Mouse (Mus musculus) kidney, adult 11 months (tissue): ENCODE measurements around the gene Trim34b.
"Not testable (repeated sequence)": the region's sequence is repeated elsewhere in the genome, so short reads cannot be mapped to it uniquely, and the experiment has no call there.

ENCODE experiments used
- DNase-seq: peaks from one replicate; pipeline ENCODE4 v3.0.0; 2022

Gene Trim34b

DNA sequence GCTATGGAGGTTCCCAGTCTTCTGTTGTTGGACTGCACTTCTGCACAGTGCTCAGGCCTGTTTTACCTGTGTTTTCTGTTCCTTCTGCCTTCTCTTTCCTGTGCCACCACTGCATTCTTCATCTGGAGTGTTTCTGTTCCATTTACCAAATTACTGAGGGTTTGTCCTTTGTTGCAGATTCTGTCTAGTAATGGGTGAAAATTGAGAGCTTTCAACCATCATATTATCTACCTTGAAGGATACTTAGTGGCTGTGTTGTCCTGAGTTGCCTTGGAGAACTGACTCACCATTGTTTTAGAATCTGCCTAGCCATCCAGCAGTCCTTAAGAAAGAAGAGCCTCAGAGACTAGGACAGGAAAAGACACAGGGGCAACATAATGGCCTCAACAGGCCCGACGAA, at the start of gene Trim34b:
Trim34b (plus strand) TSS at position 301 of the 400 bp plus-strand sequence.
- not testable (repeated sequence) for DNase-seq

DNA sequence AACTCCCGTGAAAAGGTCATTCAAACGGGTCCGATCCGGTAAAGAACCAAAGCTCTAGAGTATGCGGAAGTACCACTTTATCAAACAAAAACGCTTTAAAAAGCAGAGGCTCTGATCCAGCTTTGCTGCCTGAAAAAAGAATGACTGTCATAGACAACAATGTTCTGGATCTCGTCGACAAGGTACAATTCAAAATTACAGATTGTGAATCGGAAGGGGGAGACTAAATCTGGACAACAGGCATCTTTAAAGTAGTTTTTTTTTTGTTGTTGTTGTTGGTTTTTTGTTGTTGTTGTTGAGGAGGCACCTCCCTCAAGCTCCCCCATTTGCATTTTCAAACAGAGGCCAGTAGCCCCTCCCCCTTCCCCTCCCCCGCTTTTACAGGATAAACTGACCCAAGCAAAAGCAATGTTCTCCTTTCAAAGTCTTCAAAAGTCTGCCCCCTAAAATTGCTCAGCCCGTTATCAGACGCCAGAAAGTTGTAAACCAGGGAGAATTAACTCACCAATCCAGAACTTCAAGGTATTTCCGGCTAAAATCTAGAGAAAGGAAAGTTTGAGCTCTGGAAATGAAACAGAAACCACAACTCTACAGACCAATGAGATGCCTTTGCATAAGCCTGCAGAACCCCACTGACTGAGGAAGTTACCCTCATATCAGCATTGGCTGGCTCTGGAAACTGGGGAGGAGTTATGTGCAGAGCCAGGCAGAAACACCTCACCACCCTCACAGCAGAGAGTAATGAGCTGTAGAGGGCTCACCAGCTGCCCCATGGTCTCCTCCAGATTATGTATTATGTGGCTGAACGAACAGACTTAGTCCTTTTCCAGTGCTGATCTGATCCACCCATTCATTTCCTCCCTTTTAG, 41.5 kb upstream of the Trim34b start, which contains the start of gene Trim5:
Trim5 (minus strand) TSS at position 519 of the 868 bp plus-strand sequence.
- not testable (repeated sequence) for DNase-seq

DNA sequence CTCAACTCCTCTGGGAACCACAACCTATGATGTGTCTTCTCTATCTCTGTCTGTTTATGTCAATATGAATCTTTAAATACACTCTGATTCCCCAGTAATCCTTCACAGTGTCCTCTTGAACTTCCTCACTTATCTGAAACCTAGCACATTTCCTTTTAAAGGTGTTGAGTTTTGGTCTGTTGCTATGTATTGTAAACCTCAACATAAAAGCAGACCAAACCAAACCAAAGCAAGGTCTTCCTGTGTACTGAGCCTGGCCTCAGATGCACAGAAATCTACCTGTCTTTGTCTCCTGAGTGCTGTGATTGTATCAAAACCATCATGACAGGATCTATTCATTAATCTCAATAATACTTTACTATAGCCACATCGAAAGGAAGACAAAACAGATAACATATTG, 38.6 kb upstream of the Trim34b start:
- no peak for DNase-seq

DNA sequence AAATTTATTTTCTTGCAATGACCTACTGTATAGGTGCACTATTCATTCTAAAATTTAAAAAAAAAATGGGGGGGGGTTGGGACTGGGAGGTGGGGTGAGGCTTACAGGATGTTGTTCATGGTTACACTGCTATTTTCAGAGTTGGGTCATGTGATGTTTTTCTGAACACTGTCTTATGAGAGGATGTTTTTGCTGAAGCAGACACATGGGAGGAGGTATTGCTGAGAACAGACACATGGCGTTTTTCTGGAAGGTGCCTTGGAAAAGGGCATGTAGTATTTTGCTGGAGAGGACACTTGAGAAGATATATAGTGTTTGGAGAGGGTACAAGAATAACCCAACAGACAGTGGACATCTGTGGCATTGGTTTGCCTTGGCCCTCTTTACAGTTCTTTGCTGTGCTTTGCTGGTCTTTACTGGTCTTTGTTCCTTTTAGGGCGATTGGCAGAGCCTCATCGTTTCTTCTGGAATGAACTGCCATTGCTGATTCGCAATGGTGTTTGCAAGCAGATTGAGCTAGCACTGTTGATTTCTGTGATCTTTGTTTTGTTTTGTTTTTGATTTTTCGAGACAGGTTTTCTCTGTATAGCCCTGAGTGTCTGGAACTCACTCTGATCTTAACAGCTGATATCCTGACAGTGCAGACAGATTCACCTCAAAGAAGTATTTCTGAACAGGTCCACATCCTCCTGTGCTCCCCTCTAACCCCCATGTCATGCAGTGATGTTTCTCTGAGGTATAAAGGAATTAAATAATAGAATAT, 37.5 kb upstream of the Trim34b start:
- no peak for DNase-seq

DNA sequence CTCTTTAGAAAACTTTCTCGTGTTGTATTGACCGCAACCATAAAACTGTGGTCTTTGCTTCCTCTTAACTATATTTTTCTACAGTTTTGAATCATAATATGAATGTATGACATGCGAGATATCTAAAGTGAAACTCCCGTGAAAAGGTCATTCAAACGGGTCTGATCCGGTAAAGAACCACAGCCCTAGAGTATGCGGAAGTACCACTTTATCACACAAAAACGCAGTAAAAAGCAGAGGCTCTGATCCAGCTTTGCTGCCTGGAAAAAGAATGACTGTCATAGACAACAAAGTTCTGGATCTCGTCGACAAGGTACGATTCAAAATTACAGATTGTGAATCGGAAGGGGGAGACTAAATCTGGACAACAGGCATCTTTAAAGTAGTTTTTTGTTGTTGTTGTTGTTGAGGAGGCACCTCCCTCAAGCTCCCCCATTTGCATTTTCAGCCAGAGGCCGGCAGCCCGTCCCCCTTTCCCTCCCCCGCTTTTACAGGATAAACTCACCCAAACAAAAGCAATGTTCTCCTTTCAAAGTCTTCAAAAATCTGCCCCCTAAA, 14.4 kb upstream of the Trim34b start:
- no peak for DNase-seq

DNA sequence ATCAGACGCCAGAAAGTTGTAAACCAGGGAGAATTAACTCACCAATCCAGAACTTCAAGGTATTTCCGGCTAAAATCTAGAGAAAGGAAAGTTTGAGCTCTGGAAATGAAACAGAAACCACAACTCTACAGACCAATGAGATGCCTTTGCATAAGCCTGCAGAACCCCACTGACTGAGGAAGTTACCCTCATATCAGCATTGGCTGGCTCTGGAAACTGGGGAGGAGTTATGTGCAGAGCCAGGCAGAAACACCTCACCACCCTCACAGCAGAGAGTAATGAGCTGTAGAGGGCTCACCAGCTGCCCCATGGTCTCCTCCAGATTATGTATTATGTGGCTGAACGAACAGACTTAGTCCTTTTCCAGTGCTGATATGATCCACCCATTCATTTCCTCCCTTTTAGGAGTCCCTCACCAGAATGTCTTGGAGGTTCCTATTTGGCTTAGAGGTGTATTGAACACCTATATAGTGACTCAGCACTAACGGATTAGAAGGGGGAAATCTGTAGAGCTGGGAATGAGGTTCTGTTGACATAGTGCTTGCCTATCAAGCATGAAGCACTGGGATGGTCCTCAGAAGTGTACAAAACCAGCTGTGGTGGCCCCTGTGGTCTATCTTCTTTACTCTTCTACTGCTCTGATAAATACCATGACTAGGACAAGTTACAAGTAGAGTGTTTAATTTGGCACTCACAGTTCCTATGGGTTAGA, 13.7 kb upstream of the Trim34b start, which contains the start of gene Trim12a:
Trim12a (minus strand) TSS at position 98 of the 712 bp plus-strand sequence.
- DNase-seq: not testable (repeated sequence)

DNA sequence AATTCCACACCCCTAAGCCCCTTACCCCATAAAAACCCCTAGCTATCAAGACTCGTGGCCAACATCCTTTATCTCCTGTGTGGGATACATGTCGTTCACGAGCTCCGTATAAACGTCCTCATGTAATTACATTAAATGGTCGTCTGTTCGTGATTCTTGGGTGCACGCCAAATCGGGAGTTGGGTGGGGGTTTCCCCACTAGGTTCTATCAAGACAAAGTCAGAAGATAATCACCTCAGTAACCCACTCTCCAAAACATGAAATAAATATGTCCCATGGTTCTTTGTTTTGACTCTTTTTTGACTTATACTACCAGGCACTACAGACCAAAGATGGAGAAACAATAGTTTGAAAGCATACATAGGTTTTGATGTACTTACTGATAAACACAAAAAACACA, 7.2 kb upstream of the Trim34b start:
- DNase-seq: no peak

DNA sequence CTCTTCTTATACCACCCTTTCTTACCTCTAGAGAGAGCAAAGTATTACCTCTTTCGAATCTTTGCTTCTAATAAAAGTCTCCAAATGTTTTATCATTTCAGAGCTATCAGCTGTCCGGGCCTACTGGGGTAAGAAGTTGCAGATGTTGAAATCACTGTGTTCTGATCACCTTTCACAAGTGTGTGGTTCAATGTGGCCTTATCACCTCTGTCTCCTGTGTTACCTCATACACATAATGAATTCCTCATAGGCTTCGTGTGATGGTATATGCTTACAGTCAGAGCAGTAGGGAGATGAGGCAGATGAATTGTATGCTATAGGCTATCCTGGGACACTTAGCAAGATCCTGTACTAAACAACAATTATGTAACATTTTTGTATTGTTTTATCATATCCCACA, 6.3 kb downstream of the Trim34b start:
- not testable (repeated sequence) for DNase-seq

DNA sequence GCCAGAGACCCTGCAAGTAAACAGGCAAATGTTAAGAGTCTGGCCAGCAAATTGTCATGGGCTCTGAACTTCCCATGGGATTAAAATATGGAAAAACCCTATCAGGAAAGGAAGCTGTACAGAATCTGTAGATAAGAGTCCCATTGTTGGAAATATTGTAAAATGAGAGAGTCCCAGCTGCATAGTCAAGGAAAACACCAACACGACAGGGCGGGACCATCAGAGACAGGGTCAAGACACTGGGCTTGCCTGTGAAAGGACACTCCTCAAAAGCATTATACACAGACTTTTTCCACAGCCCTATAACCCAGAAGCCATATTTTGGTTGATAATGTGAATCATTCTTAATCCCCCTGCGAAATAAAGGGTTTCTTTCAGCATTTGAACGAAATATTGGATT, 11.5 kb downstream of the Trim34b start:
- not testable (repeated sequence) for DNase-seq

DNA sequence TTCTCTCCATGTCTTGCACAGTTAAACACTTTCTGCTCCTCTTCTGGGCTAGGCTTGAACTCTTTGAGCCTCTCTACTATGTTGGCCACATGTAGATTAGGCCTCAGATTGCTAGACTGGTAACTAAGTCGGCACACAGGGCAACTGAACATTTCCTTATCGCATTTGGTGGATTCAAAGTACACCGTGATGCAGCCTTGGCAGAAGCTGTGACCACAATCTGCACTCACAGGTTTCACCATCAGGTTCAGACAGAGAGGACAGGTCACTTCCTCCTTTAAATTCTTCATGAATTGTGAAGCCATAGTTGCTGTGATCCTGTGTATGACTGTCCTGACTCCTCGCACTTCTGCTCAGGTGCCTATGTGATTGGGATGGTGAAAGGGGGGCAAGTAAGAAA, 18.8 kb downstream of the Trim34b start:
- not testable (repeated sequence) for DNase-seq

DNA sequence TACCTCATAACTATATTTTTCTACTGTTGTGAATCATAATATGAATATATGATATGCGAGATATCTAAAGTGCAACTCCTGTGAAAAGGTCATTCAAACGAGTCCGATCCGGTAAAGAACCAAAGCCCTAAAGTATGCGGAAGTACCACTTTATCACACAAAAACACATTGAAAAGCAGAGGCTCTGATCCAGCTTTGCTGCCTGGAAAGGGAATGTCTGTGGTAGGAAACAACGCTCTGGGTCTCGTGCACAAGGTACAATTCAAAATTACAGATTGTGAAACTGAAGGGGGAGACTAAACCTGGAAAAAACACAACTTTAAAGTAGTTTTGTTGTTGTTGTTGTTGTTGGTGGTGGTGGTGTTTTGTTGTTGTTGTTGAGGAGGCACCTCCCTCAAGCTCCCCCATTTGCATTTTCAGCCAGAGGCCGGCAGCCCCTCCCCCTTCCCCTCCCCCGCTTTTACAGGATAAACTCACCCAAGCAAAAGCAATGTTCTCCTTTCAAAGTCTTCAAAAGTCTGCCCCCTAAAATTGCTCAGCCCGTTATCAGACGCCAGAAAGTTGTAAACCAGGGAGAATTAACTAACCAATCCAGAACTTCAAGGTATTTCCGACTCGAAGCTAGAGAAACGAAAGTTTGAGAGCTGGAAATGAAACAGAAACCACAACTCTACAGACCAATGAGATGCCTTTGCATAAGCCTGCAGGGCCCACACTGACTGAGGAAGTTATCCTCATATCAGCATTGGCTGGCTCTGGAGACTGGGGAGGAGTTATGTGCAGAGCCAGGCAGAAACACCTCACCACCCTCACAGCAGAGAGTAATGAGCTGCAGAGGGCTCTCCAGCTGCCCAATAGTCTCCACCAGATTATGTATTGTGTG, 23.7 kb downstream of the Trim34b start, which contains the start of gene Trim12c:
Trim12c (minus strand) TSS at position 646 of the 883 bp plus-strand sequence.
- DNase-seq: peak; percentile 88

DNA sequence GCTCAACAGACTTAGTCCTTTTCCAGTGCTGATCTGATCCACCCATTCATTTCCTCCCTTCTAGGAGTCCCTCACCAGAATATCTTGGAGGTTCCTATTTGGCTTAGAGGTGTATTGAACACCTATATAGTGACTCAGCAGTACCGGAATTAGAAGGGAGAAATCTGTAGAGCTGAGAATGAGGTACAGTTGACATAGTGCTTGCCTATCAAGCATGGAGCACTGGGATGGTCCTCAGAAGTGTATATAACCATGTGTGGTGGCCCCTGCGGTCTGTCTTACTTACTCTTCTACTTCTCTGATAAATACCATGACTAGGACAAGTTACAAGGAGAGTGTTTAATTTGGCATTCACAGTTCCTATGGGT, 24.3 kb downstream of the Trim34b start:
- no peak for DNase-seq

DNA sequence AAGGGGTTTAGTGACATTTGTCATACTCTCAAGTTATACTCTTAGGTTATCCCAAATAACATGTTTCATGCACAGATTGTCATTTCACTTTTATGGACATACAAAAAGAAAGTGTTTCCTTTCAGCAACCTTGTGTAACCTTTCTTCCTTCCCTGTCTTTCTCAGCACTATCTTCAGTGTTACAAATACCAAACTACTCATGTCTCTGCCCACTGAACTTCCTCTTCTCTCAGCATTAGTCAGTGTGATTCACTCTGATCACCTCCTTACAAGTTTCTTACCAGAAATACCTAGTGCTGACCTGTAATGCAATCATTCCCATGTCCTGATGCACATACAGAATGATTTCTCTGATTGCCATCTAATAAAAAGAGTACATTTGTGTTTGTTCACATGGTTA, 37.1 kb downstream of the Trim34b start:
- no peak for DNase-seq

DNA sequence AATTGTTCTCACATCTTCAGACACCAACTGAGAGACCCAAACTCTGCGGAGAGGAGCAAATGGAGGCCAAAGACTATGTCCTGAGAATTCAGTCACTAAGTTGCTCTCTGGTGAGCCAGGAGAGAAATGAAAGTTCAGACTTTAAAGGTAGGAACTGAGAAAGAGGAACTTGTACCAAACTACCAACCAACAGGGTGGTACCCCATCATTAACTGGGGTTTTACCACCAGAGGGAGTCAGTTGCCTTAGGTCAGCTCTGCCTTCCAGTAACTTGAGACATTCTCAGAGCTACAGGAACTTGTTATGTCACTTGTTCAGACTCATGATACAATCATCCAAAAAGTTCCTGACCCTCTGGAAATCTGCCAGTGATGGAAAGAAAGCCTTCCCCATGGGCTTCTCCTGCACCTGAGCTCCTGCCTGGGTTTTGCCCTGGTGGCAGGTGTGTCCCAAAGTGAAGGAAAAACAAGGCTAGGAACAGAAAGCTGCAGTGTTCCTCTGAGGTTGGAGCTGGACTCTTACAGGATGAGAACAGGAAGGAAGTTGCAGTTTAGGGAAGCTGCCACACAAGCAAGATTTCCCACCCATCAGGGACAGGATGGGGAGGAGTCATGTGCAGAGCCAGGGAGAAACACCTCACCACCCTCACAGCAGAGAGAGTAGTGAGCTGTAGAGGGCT, 40.6 kb downstream of the Trim34b start, which contains the start of gene Trim30b:
Trim30b (minus strand) TSS at position 149 of the 679 bp plus-strand sequence.
- DNase-seq: peak; percentile 18
